Mouse (Mus musculus) B cell, adult (primary cell): Measurements from ENCODE around the gene Gm15294. TPM values are rescaled to one million over a fixed set of nuclear protein-coding genes. Genes with fewer than 3 reads are reported as not detected.

Experiments
- total RNA-seq: library from RNA; stranded (reverse); gene quantifications from 4 replicates; pipeline ENCODE4 v1.2.4, GENCODE M21; 2023; ENCODE audit not compliant: inconsistent age

The Gm15294 gene
- total RNA-seq: not detected in 4 replicates

DNA sequence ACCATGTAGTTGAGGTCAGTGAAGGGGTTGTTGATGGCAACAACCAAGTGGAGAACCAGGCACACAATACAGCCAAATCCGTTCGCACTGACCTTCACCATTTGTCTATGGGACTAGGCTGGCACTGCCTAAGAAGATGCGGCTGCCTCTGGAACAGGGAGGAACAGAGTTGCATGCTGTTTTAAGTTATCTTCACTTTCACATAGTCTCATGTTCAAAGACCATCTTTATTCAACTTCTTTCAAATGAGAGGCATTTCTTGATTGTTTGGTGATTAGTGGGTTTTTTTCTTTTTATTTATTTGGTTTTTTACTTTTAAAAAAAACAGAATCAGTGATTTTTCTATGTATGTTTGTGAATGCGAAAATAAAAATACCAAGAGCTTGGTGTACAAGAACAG is at the start of gene Gm15294:
TSS of gene Gm15294 (minus strand) at position 101 of the 400 bp plus-strand sequence.

Other genes with a start within 250 kb of the Gm15294 start
- not detected in 4 replicates for gene Irs4, start 150.0 kb downstream of the Gm15294 start, total RNA-seq